Mouse (Mus musculus) CH12.LX (cell line): Measurements from ENCODE around the gene Pyroxd1. TPM values are rescaled to one million over a fixed set of nuclear protein-coding genes. Genes with fewer than 3 reads are reported as not detected.

Source experiments
- DNase-seq: peaks from one replicate; pipeline ENCODE4 v3.0.0-alpha.2; 2013; ENCODE audit errors: extremely low read depth
- H3K27ac ChIP-seq: 2 replicates; pipeline ENCODE4 v1.5.1; 2012; ENCODE audit warnings: low read depth, mild to moderate bottlenecking, control low read depth, moderate library complexity; ENCODE audit not compliant: insufficient read depth
- H3K27me3 ChIP-seq: replicated peaks from 2 replicates; pipeline ENCODE3; 2012; ENCODE audit warnings: inconsistent platforms
- H3K36me3 ChIP-seq, 2 experiments: replicated peaks in 1 of 2; 2 replicates each; pipeline versions ENCODE3 to v1.6.1; 2012; ENCODE audit warnings: inconsistent platforms in 1 of 2, low read length in 1 of 2, mild to moderate bottlenecking in 1 of 2, mixed read lengths in 1 of 2, moderate library complexity in 1 of 2; ENCODE audit not compliant: control insufficient read depth in 1 of 2, insufficient read depth in 1 of 2
- H3K4me1 ChIP-seq, 2 experiments: 2 replicates each; pipeline ENCODE4 v1.6.1; 2012; ENCODE audit warnings: inconsistent platforms in 1 of 2, moderate library complexity in 1 of 2; ENCODE audit not compliant: insufficient read depth in 2 of 2, control insufficient read depth in 1 of 2
- H3K4me2 ChIP-seq: 2 replicates; pipeline ENCODE4 v1.6.1; 2012; ENCODE audit warnings: low read depth, mild to moderate bottlenecking, control low read depth; ENCODE audit not compliant: poor library complexity, insufficient read depth, severe bottlenecking
- H3K4me3 ChIP-seq, 3 experiments: fragments of 150-350 bp in 1 of 3; sonication (generic) in 1 of 3; replicated peaks in 1 of 3; 2 replicates each; pipeline versions ENCODE3 to v1.5.1; 2011 to 2012; ENCODE audit warnings: low read depth in 2 of 3, low read length in 2 of 3, mild to moderate bottlenecking in 2 of 3, moderate library complexity in 2 of 3, control low read depth in 1 of 3, improper control_type of control experiment in 1 of 3, inconsistent platforms in 1 of 3, mixed read lengths in 1 of 3; ENCODE audit not compliant: poor library complexity in 1 of 3
- H3K79me2 ChIP-seq: replicated peaks from 2 replicates; pipeline ENCODE4 v1.6.1; 2012; ENCODE audit warnings: mild to moderate bottlenecking, moderate library complexity; ENCODE audit not compliant: control insufficient read depth, poor library complexity, insufficient read depth, severe bottlenecking; ENCODE audit errors: extremely low read depth
- H3K9ac ChIP-seq: 2 replicates; pipeline ENCODE4 v1.6.1; 2012; ENCODE audit warnings: low read depth, mild to moderate bottlenecking, control low read depth, moderate library complexity; ENCODE audit not compliant: insufficient read depth
- H3K9me3 ChIP-seq: replicated peaks from 2 replicates; pipeline ENCODE3; 2012; ENCODE audit warnings: low read length, inconsistent platforms, mixed read lengths
- BHLHE40 ChIP-seq: IDR thresholded peaks from 2 replicates; pipeline ENCODE4 v1.6.1; 2011; ENCODE audit warnings: mild to moderate bottlenecking, low read depth, low read length, improper control_type of control experiment
- CHD1 ChIP-seq: IDR thresholded peaks from 2 replicates; pipeline ENCODE4 v1.6.1; 2012; ENCODE audit warnings: low read depth, low read length, improper control_type of control experiment, inconsistent platforms
- CHD2 ChIP-seq: IDR thresholded peaks from 2 replicates; pipeline ENCODE4 v1.6.1; 2011; ENCODE audit warnings: low read length, improper control_type of control experiment
- CTCF ChIP-seq, 2 experiments: IDR thresholded peaks in 1 of 2; conservative IDR thresholded peaks in 1 of 2; 2 replicates each; pipeline ENCODE4 v1.5.1; 2011 to 2012; ENCODE audit warnings: low read depth in 2 of 2, low read length in 2 of 2, improper control_type of control experiment in 1 of 2, inconsistent platforms in 1 of 2, mild to moderate bottlenecking in 1 of 2, moderate library complexity in 1 of 2
- E2F4 ChIP-seq: IDR thresholded peaks from 2 replicates; pipeline ENCODE4 v1.6.1; 2011; ENCODE audit warnings: low read depth, low read length, improper control_type of control experiment; ENCODE audit not compliant: insufficient replicate concordance
- EP300 ChIP-seq: IDR thresholded peaks from 2 replicates; pipeline ENCODE4 v1.6.1; 2011; ENCODE audit warnings: low read length, improper control_type of control experiment
- ETS1 ChIP-seq: conservative IDR thresholded peaks from 2 replicates; pipeline ENCODE4 v1.6.1; 2012; ENCODE audit warnings: low read depth, mild to moderate bottlenecking, inconsistent platforms, low read length, improper control_type of control experiment, moderate library complexity
- GABPA ChIP-seq: IDR thresholded peaks from 2 replicates; pipeline ENCODE4 v1.6.1; 2012; ENCODE audit warnings: low read depth, low read length, improper control_type of control experiment, inconsistent platforms; ENCODE audit not compliant: insufficient replicate concordance
- MAX ChIP-seq: IDR thresholded peaks from 2 replicates; pipeline ENCODE4 v1.6.1; 2011; ENCODE audit warnings: low read length, improper control_type of control experiment
- MAZ ChIP-seq: IDR thresholded peaks from 2 replicates; pipeline ENCODE4 v1.6.1; 2012; ENCODE audit warnings: low read depth, mild to moderate bottlenecking, inconsistent platforms, low read length, improper control_type of control experiment, moderate library complexity
- MEF2A ChIP-seq: IDR thresholded peaks from 2 replicates; pipeline ENCODE4 v1.6.1; 2014; ENCODE audit warnings: low read depth, mild to moderate bottlenecking, inconsistent platforms, low read length, improper control_type of control experiment, borderline replicate concordance
- MYC ChIP-seq: IDR thresholded peaks from 2 replicates; pipeline ENCODE4 v1.6.1; 2011; ENCODE audit warnings: low read depth, mild to moderate bottlenecking, improper control_type of control experiment, low read length
- NELFE ChIP-seq: IDR thresholded peaks from 2 replicates; pipeline ENCODE4 v1.6.1; 2011; ENCODE audit warnings: low read depth, low read length, improper control_type of control experiment
- NRF1 ChIP-seq: IDR thresholded peaks from 2 replicates; pipeline ENCODE4 v1.6.1; 2014; ENCODE audit warnings: low read depth, mild to moderate bottlenecking, inconsistent platforms, low read length, improper control_type of control experiment, moderate library complexity
- PAX5 ChIP-seq: IDR thresholded peaks from 2 replicates; pipeline ENCODE4 v1.6.1; 2012; ENCODE audit warnings: low read length, inconsistent platforms, mixed read lengths
- POLR2AphosphoS2 ChIP-seq: IDR thresholded peaks from 2 replicates; pipeline ENCODE4 v1.6.1; 2011; ENCODE audit warnings: low read depth, low read length, improper control_type of control experiment
- RAD21 ChIP-seq: IDR thresholded peaks from 2 replicates; pipeline ENCODE4 v1.6.1; 2011; ENCODE audit warnings: low read depth, mild to moderate bottlenecking, low read length, improper control_type of control experiment, moderate library complexity
- RCOR1 ChIP-seq: conservative IDR thresholded peaks from 2 replicates; pipeline ENCODE4 v1.6.1; 2012; ENCODE audit warnings: low read depth, mild to moderate bottlenecking, inconsistent platforms, low read length, improper control_type of control experiment
- SIN3A ChIP-seq: IDR thresholded peaks from 2 replicates; pipeline ENCODE4 v1.6.1; 2012; ENCODE audit warnings: low read length, improper control_type of control experiment, inconsistent platforms
- TBP ChIP-seq: conservative IDR thresholded peaks from 2 replicates; pipeline ENCODE4 v1.6.1; 2011; ENCODE audit warnings: low read depth, low read length, improper control_type of control experiment
- TCF12 ChIP-seq: IDR thresholded peaks from 2 replicates; pipeline ENCODE4 v1.6.1; 2014; ENCODE audit warnings: low read depth, mild to moderate bottlenecking, inconsistent platforms, low read length, improper control_type of control experiment
- USF1 ChIP-seq: IDR thresholded peaks from 2 replicates; pipeline ENCODE4 v1.6.1; 2014; ENCODE audit warnings: low read depth, mild to moderate bottlenecking, inconsistent platforms, low read length, improper control_type of control experiment
- ZC3H11A ChIP-seq: IDR thresholded peaks from 2 replicates; pipeline ENCODE4 v1.6.1; 2012; ENCODE audit warnings: low read depth, mild to moderate bottlenecking, inconsistent platforms, low read length, improper control_type of control experiment
- ZKSCAN1 ChIP-seq: IDR thresholded peaks from 2 replicates; pipeline ENCODE4 v1.6.1; 2012; ENCODE audit warnings: low read depth, inconsistent platforms, low read length, improper control_type of control experiment, borderline replicate concordance
- ZMIZ1 ChIP-seq: IDR thresholded peaks from 2 replicates; pipeline ENCODE4 v1.6.1; 2012; ENCODE audit warnings: low read depth, mild to moderate bottlenecking, inconsistent platforms, low read length, improper control_type of control experiment
- ZNF384 ChIP-seq: IDR thresholded peaks from 2 replicates; pipeline ENCODE4 v1.6.1; 2012; ENCODE audit warnings: low read depth, low read length, improper control_type of control experiment, inconsistent platforms
- dilution Hi-C: fragments of 300-500 bp; cut with MboI; formaldehyde crosslinking; loops from 2 replicates; pipeline ENCODE4 v1.14.3; 2020; ENCODE audit warnings: low sequenced_read_pairs; ENCODE audit not compliant: extremely low pct_unique_long_range_greater_than_20kb, extremely low pct_ligation_motif_present
- in situ Hi-C: fragments of 300-500 bp; cut with MboI; formaldehyde crosslinking; loops from 3 replicates; pipeline ENCODE4 v1.14.3; 2019; ENCODE audit warnings: low sequenced_read_pairs, low pct_ligation_motif_present, low pct_unique_long_range_greater_than_20kb, mixed read lengths
- polyA plus RNA-seq: library from polyadenylated mRNA; unstranded; fragments of >175 nt; gene quantifications from 2 replicates; pipeline ENCODE4 v1.2.1, GENCODE M21; 2012; ENCODE audit warnings: low read depth; ENCODE audit not compliant: insufficient read length
- total RNA-seq, 2 experiments: library from RNA; depleted of rRNA; stranded (reverse); fragments of 300-350 nt in 1 of 2; fragments of >200 nt in 1 of 2; gene quantifications; 2 replicates each; pipeline ENCODE4 v1.2.3; 2012 to 2014

The Pyroxd1 gene
- total and polyA plus RNA-seq, 3 experiments, result 7.9 to 11.5 (median 11.2) TPM

DNA sequence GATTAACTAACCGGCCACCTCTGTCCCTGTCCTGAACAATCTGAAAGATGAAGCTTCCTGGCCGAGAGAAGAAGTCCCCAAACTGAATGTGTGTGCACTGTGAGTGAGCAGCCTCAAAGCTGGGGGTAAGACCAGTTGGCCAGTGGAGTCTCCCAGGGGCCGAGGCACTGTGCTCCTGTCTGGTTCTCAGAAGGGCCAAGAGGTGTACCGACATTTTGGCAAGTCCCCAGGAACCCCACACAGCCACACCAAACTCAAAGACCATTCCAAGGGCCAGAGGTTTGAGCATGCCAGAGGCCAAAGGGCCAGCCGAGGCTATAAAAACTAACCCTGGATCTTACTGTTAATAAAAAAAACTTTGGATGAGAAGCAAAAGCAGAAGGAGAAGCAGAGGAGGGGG lies 31.2 kb upstream of the Pyroxd1 start:
- Histone ChIP-seq H3K4me1 (no peaks in the 10 kb centered on the region), H3K9ac (no peak overlapping the region), H3K27me3 (no peaks in the 10 kb centered on the region), H3K9me3 (peaks cover 2% of the 10 kb centered on the region), H3K36me3 (no peaks in the 10 kb centered on the region), H3K4me2 (no peak overlapping the region), H3K4me3 (no peak overlapping the region), H3K27ac (no peak overlapping the region), H3K79me2 (no peaks in the 10 kb centered on the region)
- no peak for TF ChIP-seq MYC
- no peak for TF ChIP-seq CHD1
- TF ChIP-seq RAD21, result no peak
- no peak for TF ChIP-seq ZKSCAN1
- TF ChIP-seq USF1, result no peak
- TF ChIP-seq PAX5, result no peak
- TF ChIP-seq NRF1, result no peak
- TF ChIP-seq TCF12, result no peak
- TF ChIP-seq TBP, result no peak
- no peak for TF ChIP-seq RCOR1
- TF ChIP-seq E2F4, result no peak
- no peak for TF ChIP-seq CHD2
- TF ChIP-seq NELFE, result no peak
- TF ChIP-seq MAX, result no peak
- no peak for TF ChIP-seq ETS1
- no peak for TF ChIP-seq ZC3H11A
- no peak for TF ChIP-seq ZMIZ1
- DNase-seq, result no peak
- dilution Hi-C loops, result no loop called here
- in situ Hi-C loops, result no loop called here

DNA sequence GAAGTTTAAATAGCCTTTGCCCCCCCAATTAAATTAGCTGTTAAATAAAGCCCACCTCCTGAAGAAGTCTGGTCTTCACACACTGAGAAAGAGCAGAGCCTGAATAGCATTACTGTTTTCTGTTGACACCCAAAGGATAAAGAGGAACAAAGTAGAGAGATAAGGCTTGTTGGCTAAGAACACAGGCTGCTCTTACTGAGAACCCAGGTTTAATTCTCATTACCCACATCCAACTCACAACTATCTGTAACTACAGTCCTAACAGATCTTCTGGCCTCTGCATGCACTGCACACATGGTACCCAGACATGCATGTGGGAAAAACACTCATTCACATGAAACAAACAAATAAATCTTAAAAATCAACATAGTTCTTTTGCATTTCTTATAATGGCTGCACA lies 28.3 kb upstream of the Pyroxd1 start:
- Histone ChIP-seq H3K9me3 (no peaks in the 10 kb centered on the region), H3K79me2 (no peaks in the 10 kb centered on the region), H3K36me3 (no peaks in the 10 kb centered on the region), H3K4me3 (no peak overlapping the region), H3K9ac (no peak overlapping the region), H3K4me2 (no peak overlapping the region), H3K4me1 (no peaks in the 10 kb centered on the region), H3K27ac (no peak overlapping the region), H3K27me3 (no peaks in the 10 kb centered on the region)
- dilution Hi-C loops, result no loop called here
- in situ Hi-C loops, result no loop called here
- TF ChIP-seq MEF2A (no peak), EP300 (no peak), ZNF384 (no peak), CTCF (conservative IDR thresholded peaks at IDR 0.05 in 1 of 2, IDR thresholded peaks at IDR 0.05 in 1 of 2; ENCODE audit: low read depth in 2 of 2, low read length in 2 of 2) (no peak), MAZ (no peak), SIN3A (no peak), NRF1 (no peak), POLR2AphosphoS2 (no peak), ETS1 (no peak), BHLHE40 (no peak), MYC (no peak), GABPA (no peak)
- TF ChIP-seq, all 38 proteins: peak for 0
- DNase-seq, result no peak
